Comparison of ENCODE assay signal across 15 mouse cellular contexts in genomic region chr5:149442277-149442660, GRCm38 (mm10). TPM values are rescaled to one million over a fixed set of nuclear protein-coding genes. Genes with fewer than 3 reads are reported as not detected.
DNase-seq lines count a peak whose midpoint lies in the region; ATAC-seq lines count a peak whose summit lies in the region.
"Had no signal": no experiment of that assay in that cellular context is flagged by ENCODE, and none has a peak within 500 bp of the region (broad histone marks: within the 10 kb centered on the region; RNA-seq: fewer than 3 reads in every experiment).

No protein-coding gene starts in this region.

- H3K9me3 ChIP-seq in heart, embryonic 14.5 days (ENCODE audit: control insufficient read depth, low read length), result no peaks in the 10 kb centered on the region
- H3K9me3 ChIP-seq in forebrain, embryonic 12.5 days, result no peaks in the 10 kb centered on the region
- no peaks in the 10 kb centered on the region for H3K9me3 ChIP-seq in midbrain, embryonic 12.5 days

- H3K9ac ChIP-seq in heart, embryonic 14.5 days (ENCODE audit: low read length), result no peak overlapping the region
- no peak overlapping the region for H3K9ac ChIP-seq in forebrain, embryonic 12.5 days
- no peak overlapping the region for H3K9ac ChIP-seq in midbrain, embryonic 12.5 days (replicated peaks)

- intact Hi-C loops in heart, postnatal 25 days (cut with DNase I), result no loop called here

- no peaks in the 10 kb centered on the region for H3K36me3 ChIP-seq in heart, embryonic 14.5 days (ENCODE audit: control insufficient read depth, insufficient read depth, low read length)
- no peaks in the 10 kb centered on the region for H3K36me3 ChIP-seq in forebrain, embryonic 12.5 days (replicated peaks)
- H3K36me3 ChIP-seq in midbrain, embryonic 12.5 days, result no peaks in the 10 kb centered on the region
- H3K36me3 ChIP-seq: G1E had no signal

- no peak for DNase-seq in heart, postnatal 25 days (ENCODE audit: low spot score)
- peak; percentile 40 for DNase-seq in cerebellum, adult 9-10 months
- no peak for DNase-seq in spleen, postnatal 10 days (ENCODE audit: low spot score in 2 of 2)
- no peak for DNase-seq in adrenal gland, adult 2 months
- DNase-seq in layer of hippocampus, postnatal 14 days (ENCODE audit: low spot score in 2 of 2), result no peak
- DNase-seq: gastrocnemius, postnatal 25 days; kidney, postnatal 14 days had no signal

- no peaks in the 10 kb centered on the region for H3K27me3 ChIP-seq in heart, embryonic 14.5 days (ENCODE audit: control insufficient read depth, insufficient read depth, low read length)
- no peaks in the 10 kb centered on the region; the same call in 1 of the 2 replicates for H3K27me3 ChIP-seq in forebrain, embryonic 12.5 days
- H3K27me3 ChIP-seq in midbrain, embryonic 12.5 days, result peaks cover 14% of the 10 kb centered on the region; the same call in 1 of the 2 replicates

- no peak for ATAC-seq in heart, embryonic 14.5 days (ENCODE audit: insufficient number of reproducible peaks, insufficient read depth, low FRiP score, low read depth)
- ATAC-seq in forebrain, embryonic 12.5 days (ENCODE audit: low FRiP score), result no peak
- ATAC-seq in midbrain, embryonic 12.5 days (ENCODE audit: low FRiP score, low read depth), result no peak
- ATAC-seq: intestine, embryonic 16.5 days had no signal

- H3K4me2 ChIP-seq in heart, embryonic 14.5 days (ENCODE audit: low read length), result peak overlapping the region; percentile 11; the same call in 1 of the 2 replicates
- no peak overlapping the region for H3K4me2 ChIP-seq in forebrain, embryonic 12.5 days
- no peak overlapping the region for H3K4me2 ChIP-seq in midbrain, embryonic 12.5 days (replicated peaks)

- 0 out of 4 replicates have a peak overlapping the region, but pooled peaks of 1 of the 2 experiments have one; percentile 12 for H3K27ac ChIP-seq in heart, embryonic 14.5 days (replicated peaks in 1 of 2; ENCODE audit: control insufficient read depth in 1 of 2, insufficient read depth in 1 of 2, low read depth in 2 of 2, low read length in 2 of 2)
- H3K27ac ChIP-seq in forebrain, embryonic 12.5 days, result peak overlapping the region; percentile 98
- H3K27ac ChIP-seq in midbrain, embryonic 12.5 days (replicated peaks), result peak overlapping the region; percentile 98; the same call in 1 of the 2 replicates

- no peak overlapping the region for H3K4me3 ChIP-seq in heart, embryonic 14.5 days (ENCODE audit: control insufficient read depth in 1 of 2, insufficient read depth in 1 of 2, low read depth in 1 of 2, low read length in 2 of 2)
- no peak overlapping the region for H3K4me3 ChIP-seq in forebrain, embryonic 12.5 days (replicated peaks)
- H3K4me3 ChIP-seq in midbrain, embryonic 12.5 days, result no peak overlapping the region

- WGBS in heart, embryonic 14.5 days, result 43% methylated on average over 15 of the region's 15 CpGs
- 67% methylated on average over 15 of the region's 15 CpGs for WGBS in forebrain, embryonic 12.5 days
- WGBS in midbrain, embryonic 12.5 days, result 42% methylated on average over 15 of the region's 15 CpGs

- H3K4me1 ChIP-seq in heart, embryonic 14.5 days (ENCODE audit: control insufficient read depth in 2 of 2, insufficient read depth in 2 of 2, low read length in 2 of 2), result peaks cover 5 to 9% of the 10 kb centered on the region in 2 experiments; a peak in 3 of 4 replicates
- H3K4me1 ChIP-seq in forebrain, embryonic 12.5 days, result peaks cover 43% of the 10 kb centered on the region
- H3K4me1 ChIP-seq in midbrain, embryonic 12.5 days, result peaks cover 35% of the 10 kb centered on the region

RNA-seq across cellular contexts. Expression of gene Tex26, which starts 2.8 kb away (rescaled TPM):
- polyA plus RNA-seq in heart, embryonic 14.5 days (2014; fragmentation: Nextera tagmentation; extraction: Ambion mirVana), result 0.46 and 0.71 TPM in 2 replicates
- total RNA-seq in heart, postnatal 25 days (2021), result not detected
- polyA plus RNA-seq in forebrain, embryonic 12.5 days (2016; fragmentation: Nextera tagmentation; extraction: Ambion mirVana), result 2.0 and 2.9 TPM in 2 replicates
- polyA plus RNA-seq in midbrain, embryonic 12.5 days (2016; fragmentation: Nextera tagmentation; extraction: Ambion mirVana), result 1.1 and 1.7 TPM in 2 replicates
- under 1 TPM in 1 of 2 experiments, not detected in 1; 0.31 TPM for total RNA-seq in adrenal gland, adult 2 months (2021)
- polyA plus RNA-seq in adrenal gland, adult 2 months (2012; rRNA removed), result not detected in 2 replicates
- total RNA-seq in layer of hippocampus, postnatal 14 days (2021), result under 1 TPM in 1 of 2 experiments, not detected in 1; 0.36 TPM
- total RNA-seq: gastrocnemius, postnatal 25 days; liver, adult 2 months; monocyte, adult 5-6 weeks; neutrophil, adult 5-6 weeks had no signal
- polyA plus RNA-seq: G1E; liver, adult 2 months had no signal

RNA-seq across cellular contexts. Expression of gene Medag, which starts 30.7 kb away (rescaled TPM):
- polyA plus RNA-seq in heart, embryonic 14.5 days (2014; fragmentation: Nextera tagmentation; extraction: Ambion mirVana), result 2.2 TPM in 2 replicates
- 10 to 100 TPM; 16.2 to 16.7 TPM for total RNA-seq in heart, postnatal 25 days (2021)
- 1.2 and 1.3 TPM in 2 replicates for polyA plus RNA-seq in forebrain, embryonic 12.5 days (2016; fragmentation: Nextera tagmentation; extraction: Ambion mirVana)
- polyA plus RNA-seq in midbrain, embryonic 12.5 days (2016; fragmentation: Nextera tagmentation; extraction: Ambion mirVana), result 1.0 and 1.1 TPM in 2 replicates
- total RNA-seq in adrenal gland, adult 2 months (2021), result 1 to 10 TPM; 3.4 to 8.8 TPM
- 4.1 and 4.6 TPM in 2 replicates for polyA plus RNA-seq in adrenal gland, adult 2 months (2012; rRNA removed)
- total RNA-seq in layer of hippocampus, postnatal 14 days (2021), result 1 to 10 TPM; 1.6 to 1.7 TPM
- total RNA-seq: monocyte, adult 5-6 weeks; neutrophil, adult 5-6 weeks had no signal
- polyA plus RNA-seq: G1E had no signal
